Mouse (Mus musculus): Measurements from ENCODE around the gene Fgf18. TPM values are rescaled to one million over a fixed set of nuclear protein-coding genes. Genes with fewer than 3 reads are reported as not detected.

The Fgf18 gene
- polyA plus RNA-seq, 1 experiment from 2014 or later, result 7.7 TPM

DNA sequence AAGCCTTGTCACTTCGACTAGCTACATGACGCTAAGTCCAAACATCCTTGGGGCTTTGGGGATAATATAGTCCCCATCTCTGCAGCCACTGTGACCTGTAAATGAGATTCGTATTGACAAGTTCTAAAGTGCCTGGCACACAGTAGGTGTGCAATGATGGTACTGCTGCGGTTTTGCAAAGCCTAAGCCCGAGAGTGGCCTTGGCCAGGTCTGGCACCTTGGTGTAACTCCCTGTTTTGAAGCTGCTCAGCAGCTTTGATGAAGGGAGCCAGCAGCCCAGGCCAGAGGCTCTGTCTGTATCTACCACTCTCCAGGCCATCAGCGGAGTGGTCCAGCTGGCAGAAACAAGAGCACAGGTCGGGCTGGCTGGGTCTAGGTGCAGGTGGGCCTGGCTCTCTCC is 72.7 kb downstream of the Fgf18 start:
- H3K4me3 ChIP-seq, result no peak overlapping the region
- 0 out of 2 replicates have a peak, but pooled peaks cover 13% of the 10 kb centered on the region for H3K27me3 ChIP-seq (ENCODE audit: insufficient read depth, poor library complexity, severe bottlenecking)
- H3K36me3 ChIP-seq, result no peaks in the 10 kb centered on the region
- H3K9me3 ChIP-seq, result no peaks in the 10 kb centered on the region
- DNase-seq (ENCODE audit: low spot score), result no peak
- H3K4me1 ChIP-seq (replicated peaks), result peaks cover 29% of the 10 kb centered on the region
- WGBS, result 73% methylated on average over 7 of the region's 7 CpGs
- no peak overlapping the region for H3K27ac ChIP-seq

DNA sequence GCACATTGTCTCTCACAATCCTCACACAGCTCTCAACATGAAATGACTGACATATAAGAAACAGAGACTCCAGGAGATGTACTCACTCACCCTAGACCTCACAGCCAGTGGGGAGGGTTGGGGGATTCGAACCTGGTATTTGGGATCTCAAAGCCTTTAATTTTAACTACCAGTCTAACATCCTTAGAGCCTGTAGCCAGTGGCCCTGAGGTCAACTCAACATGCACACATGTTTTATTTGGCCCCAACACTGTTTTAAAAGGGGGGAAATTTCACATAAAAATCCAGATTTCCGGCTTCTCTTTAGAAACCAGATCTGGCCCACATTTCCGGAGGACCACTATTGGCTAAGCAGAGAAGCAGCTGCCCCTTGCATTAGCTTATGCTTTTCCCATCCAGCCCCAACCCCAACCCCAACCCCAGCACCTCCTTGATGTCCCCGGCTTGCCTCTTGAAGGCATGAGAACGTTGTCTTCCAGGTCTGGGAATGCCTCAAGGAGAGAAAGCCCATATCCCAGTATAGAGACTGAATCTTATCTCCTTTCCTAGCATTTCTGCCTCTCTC is 75.8 kb downstream of the Fgf18 start:
- Histone ChIP-seq H3K27me3 (ENCODE audit: insufficient read depth, poor library complexity, severe bottlenecking) (0 out of 2 replicates have a peak, but pooled peaks cover 9% of the 10 kb centered on the region), H3K4me3 (no peak overlapping the region), H3K9me3 (no peaks in the 10 kb centered on the region), H3K4me1 (replicated peaks) (peaks cover 8% of the 10 kb centered on the region; the same call in 1 of the 2 replicates), H3K27ac (no peak overlapping the region), H3K36me3 (no peaks in the 10 kb centered on the region)
- DNase-seq (ENCODE audit: low spot score), result no peak
- WGBS, result 88% methylated on average over 5 of the region's 5 CpGs

DNA sequence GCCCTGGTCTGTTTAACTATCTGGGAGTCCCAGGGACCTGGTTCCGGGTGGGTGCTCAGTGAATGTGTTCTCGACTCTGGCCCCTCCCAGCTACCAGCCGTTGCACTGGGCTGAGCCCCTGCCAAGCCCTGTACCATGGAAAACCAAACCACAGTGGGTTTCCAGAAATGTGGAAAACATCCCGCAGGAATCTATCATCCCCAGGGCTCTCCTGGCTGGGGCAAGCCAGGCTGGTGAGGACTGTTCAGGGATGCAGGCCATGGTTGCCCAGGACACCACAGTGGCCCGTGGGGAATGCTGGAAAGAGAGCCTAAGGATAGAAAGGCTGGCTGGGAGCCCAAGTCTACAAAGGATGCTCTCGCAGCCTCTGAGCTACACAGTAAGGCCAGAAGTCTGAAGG is 76.7 kb downstream of the Fgf18 start:
- no peak overlapping the region for H3K27ac ChIP-seq
- no peaks in the 10 kb centered on the region for H3K36me3 ChIP-seq
- no peak overlapping the region for H3K4me3 ChIP-seq
- 67% methylated on average over 6 of the region's 6 CpGs for WGBS
- DNase-seq (ENCODE audit: low spot score), result no peak
- no peaks in the 10 kb centered on the region for H3K9me3 ChIP-seq
- 0 out of 2 replicates have a peak, but pooled peaks cover 4% of the 10 kb centered on the region for H3K27me3 ChIP-seq (ENCODE audit: insufficient read depth, poor library complexity, severe bottlenecking)
- peaks cover 8% of the 10 kb centered on the region; the same call in 1 of the 2 replicates for H3K4me1 ChIP-seq (replicated peaks)

Other genes with a start within 250 kb of the Fgf18 start
- 691 and 1,253 TPM in 2 replicates for gene Npm1, start 15.8 kb upstream of the Fgf18 start, polyA plus RNA-seq (2016; fragmentation: Nextera tagmentation; extraction: Ambion mirVana)
- gene Tlx3, start 56.2 kb upstream of the Fgf18 start, polyA plus RNA-seq (2016; fragmentation: Nextera tagmentation; extraction: Ambion mirVana), result 11.9 and 17.9 TPM in 2 replicates
- gene Gm12117, start 129.3 kb upstream of the Fgf18 start, polyA plus RNA-seq (2016; fragmentation: Nextera tagmentation; extraction: Ambion mirVana), result not detected in 2 replicates

Measured in hindbrain, embryonic 10.5 days (tissue).